Mouse (Mus musculus) heart, postnatal 0 days (tissue): ENCODE data around the gene Shroom1. TPM values are rescaled to one million over a fixed set of nuclear protein-coding genes. Genes with fewer than 3 reads are reported as not detected.

Source experiments
- ATAC-seq: fragments of 200-750 bp; cut with Nextera tagmentation; 2 replicates; pipeline ENCODE4 v1.8.0; 2017; ENCODE audit warnings: low read depth, moderate number of reproducible peaks, moderate library complexity; ENCODE audit not compliant: insufficient read depth
- DNase-seq: peaks from one replicate; pipeline ENCODE4 v3.0.0-alpha.2; 2016; ENCODE audit warnings: low spot score
- H3K27ac ChIP-seq: fragments of 300-500 bp; sonication (generic); 2 replicates; pipeline ENCODE4 v1.5.1; 2014; ENCODE audit warnings: low read depth, mild to moderate bottlenecking
- H3K27me3 ChIP-seq: fragments of 300-500 bp; sonication (generic); 2 replicates; pipeline ENCODE4 v1.6.1; 2014; ENCODE audit warnings: low read length, mixed read lengths; ENCODE audit not compliant: control insufficient read depth, insufficient read depth
- H3K36me3 ChIP-seq: fragments of 300-500 bp; sonication (generic); replicated peaks from 2 replicates; pipeline ENCODE4 v1.6.1; 2014; ENCODE audit warnings: low read length, mixed read lengths; ENCODE audit not compliant: control insufficient read depth, insufficient read depth
- H3K4me1 ChIP-seq: fragments of 300-500 bp; sonication (generic); 2 replicates; pipeline ENCODE4 v1.6.1; 2014; ENCODE audit warnings: antibody characterized with exemption; ENCODE audit not compliant: control insufficient read depth, insufficient read depth
- H3K4me2 ChIP-seq: fragments of 300-500 bp; sonication (generic); 2 replicates; pipeline ENCODE4 v1.6.1; 2014; ENCODE audit warnings: low read depth, mild to moderate bottlenecking, low read length, moderate library complexity
- H3K4me3 ChIP-seq: fragments of 300-500 bp; sonication (generic); 2 replicates; pipeline ENCODE4 v1.5.1; 2014; ENCODE audit warnings: low read depth, low read length
- H3K9ac ChIP-seq: fragments of 300-500 bp; sonication (generic); replicated peaks from 2 replicates; pipeline ENCODE4 v1.6.1; 2014; ENCODE audit warnings: low read depth, low read length, mixed read lengths
- H3K9me3 ChIP-seq: fragments of 300-500 bp; sonication (generic); replicated peaks from 2 replicates; pipeline ENCODE4 v1.6.1; 2016; ENCODE audit warnings: low read length; ENCODE audit not compliant: control insufficient read depth
- CTCF ChIP-seq: IDR thresholded peaks from 2 replicates; pipeline ENCODE4 v1.5.1; 2016; ENCODE audit warnings: antibody characterized with exemption, control low read depth, low read depth
- EP300 ChIP-seq: IDR thresholded peaks from 2 replicates; pipeline ENCODE4 v1.6.1; 2016; ENCODE audit warnings: antibody characterized with exemption, low read depth
- WGBS: fragments of 180-500 bp; shearing (Covaris S2); extraction: QIAGEN DNeasy Blood & Tissue Kit; methylation state at CpG from one replicate; pipeline ENCODE4 v1.1.7; 2014; 5-methylcytosine and 5-hydroxymethylcytosine counted together
- polyA plus RNA-seq: library from polyadenylated mRNA; unstranded; fragments of >200 nt; fragmentation: Nextera tagmentation; extraction: Ambion mirVana; gene quantifications from 2 replicates; pipeline ENCODE4 v1.2.1, GENCODE M21; 2015
- total RNA-seq: library from RNA; depleted of rRNA; stranded (reverse); fragments of >200 nt; gene quantifications from 2 replicates; pipeline ENCODE4 v1.2.3, GENCODE M21; 2014; ENCODE audit warnings: low replicate concordance

Shroom1 gene
- total and polyA plus RNA-seq, 2 experiments from 2014 or later: 0.40 to 2.9 TPM

- ATAC-seq: 0 out of 2 replicates have a peak, but pooled peaks have one; percentile 33
Observed at GRCm38 (mm10) chr11:53500569-53500968, 43.6 kb downstream of the Shroom1 start.

GRCm38 (mm10) chr11:53502039-53502765, 45.2 kb downstream of the Shroom1 start:
- ATAC-seq (no peak), DNase-seq (no peak)
- Histone ChIP-seq H3K27ac (no peak overlapping the region), H3K27me3 (no peaks in the 10 kb centered on the region), H3K4me1 (0 out of 2 replicates have a peak, but pooled peaks cover 6% of the 10 kb centered on the region), H3K9ac (no peak overlapping the region), H3K4me2 (no peak overlapping the region), H3K9me3 (no peaks in the 10 kb centered on the region), H3K4me3 (no peak overlapping the region), H3K36me3 (no peaks in the 10 kb centered on the region)
- WGBS: 61% methylated on average over 8 of the region's 8 CpGs
- TF ChIP-seq CTCF (peak; percentile 15; the same call in 1 of the 2 replicates), EP300 (no peak)

More at GRCm38 (mm10) chr11:53500569-53500968, 43.6 kb downstream of the Shroom1 start:
- Histone ChIP-seq H3K4me3 (no peak overlapping the region), H3K36me3 (no peaks in the 10 kb centered on the region), H3K4me1 (0 out of 2 replicates have a peak, but pooled peaks cover 6% of the 10 kb centered on the region), H3K9me3 (no peaks in the 10 kb centered on the region), H3K27ac (no peak overlapping the region), H3K9ac (no peak overlapping the region), H3K27me3 (no peaks in the 10 kb centered on the region), H3K4me2 (no peak overlapping the region; the same call in 1 of the 2 replicates)
- WGBS: 9% methylated on average over 11 of the region's 11 CpGs
- TF ChIP-seq CTCF (no peak), EP300 (no peak)
- no peak for DNase-seq

GRCm38 (mm10) chr11:53503738-53504137, 46.7 kb downstream of the Shroom1 start:
- ATAC-seq (no peak), DNase-seq (no peak)
- Histone ChIP-seq H3K4me2 (no peak overlapping the region), H3K27ac (no peak overlapping the region), H3K9ac (no peak overlapping the region), H3K36me3 (no peaks in the 10 kb centered on the region), H3K9me3 (no peaks in the 10 kb centered on the region), H3K27me3 (no peaks in the 10 kb centered on the region), H3K4me1 (0 out of 2 replicates have a peak, but pooled peaks cover 6% of the 10 kb centered on the region), H3K4me3 (no peak overlapping the region)
- WGBS: 54% methylated on average over 5 of the region's 5 CpGs
- no peak for TF ChIP-seq EP300
- no peak for TF ChIP-seq CTCF

GRCm38 (mm10) chr11:53504376-53504775, 47.4 kb downstream of the Shroom1 start:
- no peaks in the 10 kb centered on the region for H3K27me3 ChIP-seq
- DNase-seq (no peak), ATAC-seq (no peak)
- H3K4me3 ChIP-seq: no peak overlapping the region
- no peak for TF ChIP-seq CTCF
- H3K36me3 ChIP-seq: no peaks in the 10 kb centered on the region
- H3K4me2 ChIP-seq: no peak overlapping the region
- no peak overlapping the region for H3K27ac ChIP-seq
- H3K4me1 ChIP-seq: 0 out of 2 replicates have a peak, but pooled peaks cover 6% of the 10 kb centered on the region
- H3K9ac ChIP-seq: no peak overlapping the region
- H3K9me3 ChIP-seq: no peaks in the 10 kb centered on the region
- 97% methylated on average over 8 of the region's 8 CpGs for WGBS

GRCm38 (mm10) chr11:53505026-53505663, 48.1 kb downstream of the Shroom1 start:
- WGBS: 77% methylated on average over 5 of the region's 5 CpGs

More at GRCm38 (mm10) chr11:53505026-53505663, 48.1 kb downstream of the Shroom1 start:
- DNase-seq (no peak), ATAC-seq (no peak)
- 0 out of 2 replicates have a peak, but pooled peaks cover 6% of the 10 kb centered on the region for H3K4me1 ChIP-seq
- H3K9ac ChIP-seq: no peak overlapping the region
- no peak overlapping the region for H3K4me2 ChIP-seq
- no peak for TF ChIP-seq EP300
- TF ChIP-seq CTCF: no peak
- no peak overlapping the region for H3K4me3 ChIP-seq
- H3K36me3 ChIP-seq: no peaks in the 10 kb centered on the region
- H3K27ac ChIP-seq: no peak overlapping the region
- no peaks in the 10 kb centered on the region for H3K27me3 ChIP-seq
- H3K9me3 ChIP-seq: no peaks in the 10 kb centered on the region
